Mouse (Mus musculus) olfactory bulb, adult 2 months (tissue): ENCODE data around the gene Gm17651. TPM values are rescaled to one million over a fixed set of nuclear protein-coding genes. Genes with fewer than 3 reads are reported as not detected.
A peak's percentile ranks its signal among the peaks of the same experiment; 100 is the strongest.

Experiments
- H3K27ac ChIP-seq: fragments of 200-500 bp; 2 replicates; pipeline ENCODE4 v1.5.1; 2012; ENCODE audit warnings: low read depth, low read length; ENCODE audit not compliant: insufficient read depth
- H3K4me1 ChIP-seq: fragments of 200-500 bp; 2 replicates; pipeline ENCODE4 v1.6.1; 2012; ENCODE audit warnings: low read length; ENCODE audit not compliant: control insufficient read depth, insufficient read depth
- H3K4me3 ChIP-seq: fragments of 200-500 bp; 2 replicates; pipeline ENCODE4 v1.5.1; 2012; ENCODE audit warnings: mild to moderate bottlenecking, low read depth, low read length, moderate library complexity; ENCODE audit not compliant: insufficient read depth
- CTCF ChIP-seq: fragments of 200-500 bp; IDR thresholded peaks from 2 replicates; pipeline ENCODE4 v1.5.1; 2012; ENCODE audit warnings: low read depth, mild to moderate bottlenecking, low read length, moderate library complexity; ENCODE audit not compliant: insufficient read depth
- POLR2A ChIP-seq: fragments of 200-500 bp; IDR thresholded peaks from 2 replicates; pipeline ENCODE4 v1.6.1; 2012; ENCODE audit warnings: mild to moderate bottlenecking, low read depth, low read length, moderate library complexity; ENCODE audit not compliant: insufficient read depth
- WGBS: fragments of 180-500 bp; shearing (Covaris S2); methylation state at CpG from one replicate; pipeline ENCODE4 v1.1.7; 2018; 5-methylcytosine and 5-hydroxymethylcytosine counted together
- polyA plus RNA-seq: library from polyadenylated mRNA; stranded (reverse); fragments of >200 nt; gene quantifications from 2 replicates; pipeline ENCODE4 v1.2.4, GENCODE M21; 2012; ENCODE audit warnings: low replicate concordance; ENCODE audit not compliant: missing spikeins, insufficient read depth, insufficient read length

The Gm17651 gene
- polyA plus RNA-seq, 1 experiment: not detected

DNA sequence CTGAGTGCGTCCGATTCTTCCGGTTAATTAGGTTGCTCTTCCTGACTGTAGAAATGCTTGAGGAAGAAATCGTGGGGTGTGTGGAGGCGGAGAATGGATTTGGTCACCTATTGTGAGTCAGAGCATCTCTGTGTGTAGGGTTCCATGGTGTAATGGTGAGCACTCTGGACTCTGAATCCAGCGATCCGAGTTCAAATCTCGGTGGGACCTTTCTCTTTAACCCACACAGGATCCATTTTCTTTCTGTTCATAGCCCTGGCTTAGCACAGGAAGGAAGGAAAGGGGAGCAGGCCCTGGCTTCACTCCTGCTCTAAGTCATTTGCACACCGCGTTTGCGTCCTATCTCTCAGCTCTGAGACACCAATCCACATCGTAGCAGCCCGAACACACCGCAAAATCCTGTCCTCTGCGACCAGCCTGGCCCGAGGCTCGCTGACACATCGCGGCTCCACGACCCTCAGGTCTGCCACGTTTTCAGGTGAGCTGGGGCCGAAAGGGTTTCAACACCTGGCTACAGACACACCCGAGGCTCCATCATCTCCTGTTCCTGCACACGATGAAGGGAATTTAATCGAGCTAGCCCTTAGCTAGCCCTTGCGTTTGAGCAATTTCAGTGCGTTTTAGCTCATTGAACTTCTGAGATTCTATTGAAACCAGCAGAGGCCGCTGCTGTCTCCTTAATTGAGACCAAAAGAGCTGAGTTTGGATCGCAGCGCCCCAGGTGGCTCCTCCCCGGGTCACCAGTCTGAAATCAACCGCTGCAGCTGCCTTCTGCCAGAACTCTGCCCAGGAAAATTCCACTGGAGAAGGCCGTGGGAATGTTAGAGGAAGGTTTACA lies 7.0 kb upstream of the Gm17651 start:
- WGBS: 3% methylated on average over 33 of the region's 33 CpGs
- Histone ChIP-seq H3K4me1 (peaks cover 12% of the 10 kb centered on the region; the same call in 1 of the 2 replicates), H3K4me3 (peak overlapping the region; percentile 28), H3K27ac (no peak overlapping the region)
- TF ChIP-seq POLR2A (no peak), CTCF (peak; percentile 55)

DNA sequence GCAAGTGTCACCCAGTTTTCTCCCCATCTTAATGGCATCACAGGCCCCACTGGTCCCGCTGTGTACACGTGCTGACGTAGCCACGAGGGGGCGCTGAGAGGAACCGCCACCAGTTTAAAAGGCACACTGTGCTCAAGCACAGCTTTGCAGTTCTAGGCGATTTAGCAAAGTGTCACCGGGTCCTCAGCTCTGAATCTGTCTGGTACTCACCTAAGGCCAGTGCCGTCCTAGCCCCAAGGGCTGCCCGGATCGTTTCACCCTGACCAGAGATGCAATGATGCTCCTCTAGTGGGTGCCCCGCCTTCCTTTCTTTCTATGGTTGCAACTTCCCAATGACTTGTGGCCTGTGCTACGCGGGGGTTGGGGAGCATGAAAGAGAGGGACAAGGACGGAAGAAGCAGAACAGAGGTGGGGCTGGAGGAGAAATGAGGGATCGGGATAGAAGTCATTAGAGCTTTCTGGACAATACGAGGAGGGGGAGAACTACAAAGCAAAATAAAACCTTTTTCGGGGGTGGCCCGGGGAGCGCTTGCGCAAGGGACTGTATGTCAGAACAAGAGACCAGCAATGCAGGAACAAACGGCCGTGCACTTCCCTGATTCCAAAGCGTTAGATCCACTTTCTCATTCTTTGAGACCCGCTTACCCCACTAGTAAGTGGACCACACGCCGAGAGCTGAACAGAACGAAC lies 6.3 kb upstream of the Gm17651 start:
- Histone ChIP-seq H3K4me1 (peaks cover 12% of the 10 kb centered on the region; the same call in 1 of the 2 replicates), H3K27ac (no peak overlapping the region), H3K4me3 (peak overlapping the region; percentile 28)
- TF ChIP-seq POLR2A (no peak), CTCF (peak; percentile 78)
- 8% methylated on average over 28 of the region's 28 CpGs for WGBS

DNA sequence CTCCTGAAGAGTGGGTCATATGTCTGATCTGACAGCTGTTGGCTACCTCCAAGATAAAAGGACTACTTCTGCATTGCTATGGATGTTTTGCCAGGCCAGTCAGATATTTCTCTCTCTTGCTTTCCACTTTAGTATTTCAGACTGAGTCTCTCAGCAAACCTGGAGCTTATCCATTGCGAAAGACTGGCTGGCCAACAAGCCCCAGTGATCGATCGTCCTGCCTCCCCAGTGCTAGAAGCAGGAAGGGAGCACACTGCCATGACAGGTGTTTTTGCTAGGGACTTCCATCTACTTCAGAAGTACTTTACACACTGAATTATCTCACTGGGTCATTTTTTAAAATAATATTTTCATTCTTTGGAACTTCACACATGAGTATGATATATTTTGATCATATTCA lies 3.9 kb upstream of the Gm17651 start:
- no peak for TF ChIP-seq CTCF
- no peak for TF ChIP-seq POLR2A
- peaks cover 6% of the 10 kb centered on the region; the same call in 1 of the 2 replicates for H3K4me1 ChIP-seq
- 94% methylated on average over 3 of the region's 3 CpGs for WGBS
- H3K4me3 ChIP-seq: no peak overlapping the region
- H3K27ac ChIP-seq: no peak overlapping the region

DNA sequence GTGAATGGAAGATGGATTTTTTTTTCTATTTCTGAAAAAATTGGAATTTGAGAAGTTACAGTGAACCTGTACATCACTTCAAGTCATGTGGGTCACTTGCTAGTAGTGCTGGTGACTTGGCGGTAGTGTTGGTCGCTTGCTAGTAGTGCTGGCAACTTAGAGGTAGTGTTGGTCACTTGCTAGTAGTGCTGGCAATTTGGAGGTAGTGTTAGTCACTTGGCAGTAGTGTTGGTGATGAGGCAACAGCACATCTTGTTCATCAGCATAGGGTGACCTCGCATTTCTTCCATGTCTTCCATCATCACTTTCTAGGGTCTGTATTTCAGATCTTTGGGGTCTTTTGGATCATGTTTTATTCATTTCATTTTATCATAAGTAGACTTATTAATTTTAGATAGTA lies 1.6 kb upstream of the Gm17651 start:
- Histone ChIP-seq H3K27ac (no peak overlapping the region), H3K4me3 (no peak overlapping the region), H3K4me1 (no peaks in the 10 kb centered on the region)
- WGBS: 96% methylated on average over 3 of the region's 3 CpGs
- no peak for TF ChIP-seq POLR2A
- no peak for TF ChIP-seq CTCF

DNA sequence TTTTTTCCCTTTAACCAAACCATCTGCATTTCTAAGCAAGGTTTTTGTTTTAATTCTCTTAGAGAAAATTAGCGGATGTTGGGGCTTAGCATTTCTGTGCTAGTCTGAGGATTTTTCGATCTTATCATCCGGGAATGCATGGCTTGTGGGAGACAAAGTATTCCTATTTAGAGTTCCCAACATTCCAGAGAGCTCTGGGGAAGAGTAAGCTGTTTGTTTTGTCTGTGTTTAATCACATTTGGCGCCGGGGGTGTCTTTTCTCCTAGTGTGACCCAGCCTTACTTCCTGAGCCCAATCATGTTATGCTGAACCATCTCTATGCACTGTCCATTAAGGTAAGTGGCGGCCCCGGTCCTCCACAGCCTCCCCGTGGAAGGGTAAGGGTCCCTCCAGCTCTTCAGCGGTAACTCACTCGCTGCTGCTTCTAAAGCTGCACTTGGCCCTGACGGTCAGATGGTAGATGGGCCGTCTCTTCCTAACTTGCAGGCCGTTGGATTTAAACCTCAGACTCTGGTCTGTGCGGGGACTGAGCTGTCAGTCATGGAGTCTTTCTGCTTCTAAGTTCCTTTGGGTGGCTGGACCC lies 7.3 kb downstream of the Gm17651 start:
- WGBS: 89% methylated on average over 14 of the region's 14 CpGs

DNA sequence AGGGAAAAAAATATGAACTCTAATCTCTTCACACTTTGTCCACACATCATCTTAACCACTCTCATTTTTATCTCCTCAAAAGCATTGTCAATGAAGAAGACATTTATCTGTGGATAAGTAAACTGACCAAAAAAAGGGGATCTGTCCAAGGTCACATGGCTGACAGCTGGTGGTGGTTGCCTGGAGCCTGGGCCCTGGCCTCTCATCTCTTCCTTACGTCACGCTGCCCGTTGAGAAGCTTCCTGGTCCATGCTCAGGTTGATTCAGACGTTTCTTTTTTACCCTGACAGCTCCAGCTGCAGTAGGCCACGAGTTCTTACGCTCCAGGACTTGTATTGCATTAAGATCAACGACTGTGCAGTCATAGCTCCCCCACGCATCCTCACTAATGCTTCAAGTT lies 8.3 kb downstream of the Gm17651 start:
- Histone ChIP-seq H3K4me3 (no peak overlapping the region), H3K4me1 (peaks cover 8% of the 10 kb centered on the region; the same call in 1 of the 2 replicates), H3K27ac (no peak overlapping the region)
- no peak for TF ChIP-seq CTCF
- TF ChIP-seq POLR2A: no peak
- WGBS: 80% methylated on average over 8 of the region's 8 CpGs

More for the DNA sequence above, 7.3 kb downstream of the Gm17651 start:
- no peak overlapping the region for H3K27ac ChIP-seq
- TF ChIP-seq CTCF: no peak
- TF ChIP-seq POLR2A: no peak
- no peak overlapping the region for H3K4me3 ChIP-seq
- 0 out of 2 replicates have a peak, but pooled peaks cover 2% of the 10 kb centered on the region for H3K4me1 ChIP-seq

DNA sequence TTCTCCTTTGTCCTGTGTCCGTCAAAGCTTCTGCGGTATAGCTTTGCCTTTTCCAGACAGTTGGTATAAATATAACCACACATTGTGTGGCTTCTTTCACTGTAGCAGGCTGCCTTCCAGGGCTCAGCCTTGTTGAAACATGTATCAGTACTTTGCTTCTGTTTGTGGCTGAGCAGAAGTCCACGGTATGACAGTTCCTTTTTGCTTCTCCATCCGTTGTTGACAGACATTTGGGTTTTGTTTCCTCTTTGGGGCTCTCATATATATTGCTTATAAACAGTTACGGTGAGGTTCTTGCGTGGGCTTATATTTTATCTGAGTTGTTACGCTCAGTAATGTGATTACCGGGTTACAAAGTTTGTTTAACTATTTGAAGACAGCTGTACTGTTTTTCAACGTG lies 9.0 kb downstream of the Gm17651 start:
- TF ChIP-seq CTCF (no peak), POLR2A (no peak)
- no peak overlapping the region for H3K4me3 ChIP-seq
- no peak overlapping the region for H3K27ac ChIP-seq
- H3K4me1 ChIP-seq: peaks cover 8% of the 10 kb centered on the region; the same call in 1 of the 2 replicates
- WGBS: 88% methylated on average over 9 of the region's 9 CpGs

DNA sequence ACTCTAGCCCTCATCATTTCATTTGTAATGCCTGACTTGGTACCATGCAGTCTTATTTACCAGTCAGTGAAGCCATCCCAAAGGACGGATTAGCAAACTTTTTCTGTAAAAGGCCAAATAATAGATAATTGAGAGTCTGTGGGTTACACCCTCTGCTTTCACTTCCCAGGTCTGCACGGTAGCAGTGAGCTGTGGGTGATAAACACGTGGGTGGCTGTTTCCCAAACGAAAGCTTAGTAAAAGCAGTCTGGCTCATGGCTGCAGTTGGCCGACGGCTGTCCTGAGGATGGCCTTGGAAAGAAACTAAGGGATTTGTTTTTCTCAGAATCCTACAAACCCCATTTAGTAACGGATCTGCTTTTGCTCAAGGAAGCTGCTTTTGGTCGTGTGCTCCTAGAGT lies 13.3 kb downstream of the Gm17651 start:
- Histone ChIP-seq H3K4me3 (no peak overlapping the region), H3K4me1 (peaks cover 8% of the 10 kb centered on the region; the same call in 1 of the 2 replicates), H3K27ac (no peak overlapping the region)
- TF ChIP-seq CTCF (no peak), POLR2A (no peak)
- 42% methylated on average over 8 of the region's 8 CpGs for WGBS

DNA sequence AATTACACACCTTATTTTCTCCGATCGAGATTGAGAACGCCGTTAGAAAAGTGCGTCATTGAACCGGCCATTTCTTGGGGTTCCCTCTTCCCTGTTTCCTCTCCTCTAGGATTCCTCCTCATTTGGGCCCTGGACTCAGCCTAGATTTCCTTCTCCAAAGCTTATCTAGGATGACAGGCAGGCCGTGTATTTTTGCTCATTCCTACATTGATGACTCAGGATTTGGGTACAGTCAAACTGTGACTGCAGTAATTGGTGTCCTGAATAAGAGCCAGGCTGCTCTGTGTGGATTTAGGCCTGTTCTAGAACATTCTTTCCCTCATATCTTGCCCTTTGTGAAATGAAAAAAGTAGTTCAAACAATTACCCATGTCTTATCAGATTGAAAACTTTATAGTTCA lies 14.7 kb downstream of the Gm17651 start:
- Histone ChIP-seq H3K4me3 (no peak overlapping the region), H3K27ac (no peak overlapping the region)
- 88% methylated on average over 7 of the region's 7 CpGs for WGBS

More for the DNA sequence above, 14.7 kb downstream of the Gm17651 start:
- no peak for TF ChIP-seq CTCF
- no peak for TF ChIP-seq POLR2A
- H3K4me1 ChIP-seq: peaks cover 8% of the 10 kb centered on the region; the same call in 1 of the 2 replicates
